Mouse (Mus musculus) midbrain, embryonic 16.5 days (tissue): Measurements from ENCODE around the gene Atp5k. TPM values are rescaled to one million over a fixed set of nuclear protein-coding genes. Genes with fewer than 3 reads are reported as not detected.

Experiments used
- ATAC-seq: fragments of 200-750 bp; cut with Nextera tagmentation; 2 replicates; pipeline ENCODE4 v1.8.0; 2017; ENCODE audit warnings: moderate TSS enrichment
- H3K27ac ChIP-seq: fragments of 300-500 bp; sonication (generic); 2 replicates; pipeline ENCODE4 v1.5.1; 2014; ENCODE audit warnings: mild to moderate bottlenecking, low read length, mixed read lengths
- H3K27me3 ChIP-seq: fragments of 300-500 bp; sonication (generic); 2 replicates; pipeline ENCODE4 v1.6.1; 2014; ENCODE audit warnings: low read depth, low read length, mixed read lengths; ENCODE audit not compliant: control insufficient read depth, insufficient read depth
- H3K36me3 ChIP-seq: fragments of 300-500 bp; sonication (generic); 2 replicates; pipeline ENCODE4 v1.6.1; 2014; ENCODE audit warnings: mild to moderate bottlenecking, low read length, moderate library complexity, mixed read lengths; ENCODE audit not compliant: control insufficient read depth, insufficient read depth
- H3K4me1 ChIP-seq: fragments of 300-500 bp; sonication (generic); 2 replicates; pipeline ENCODE4 v1.6.1; 2014; ENCODE audit warnings: mild to moderate bottlenecking, low read length, mixed read lengths; ENCODE audit not compliant: control insufficient read depth, insufficient read depth
- H3K4me2 ChIP-seq: fragments of 300-500 bp; sonication (generic); 2 replicates; pipeline ENCODE4 v1.6.1; 2014; ENCODE audit warnings: mild to moderate bottlenecking, low read length, mixed read lengths
- H3K4me3 ChIP-seq: fragments of 300-500 bp; sonication (generic); 2 replicates; pipeline ENCODE4 v1.5.1; 2014; ENCODE audit warnings: low read depth, mild to moderate bottlenecking, low read length, moderate library complexity, mixed read lengths
- H3K9ac ChIP-seq: fragments of 300-500 bp; sonication (generic); 2 replicates; pipeline ENCODE4 v1.6.1; 2014; ENCODE audit warnings: low read depth, low read length, mixed read lengths
- H3K9me3 ChIP-seq: fragments of 300-500 bp; sonication (generic); replicated peaks from 2 replicates; pipeline ENCODE4 v1.6.1; 2014; ENCODE audit warnings: mild to moderate bottlenecking, low read length, mixed read lengths; ENCODE audit not compliant: control insufficient read depth, poor library complexity, severe bottlenecking
- WGBS: fragments of 180-500 bp; shearing (Covaris S2); extraction: QIAGEN DNeasy Blood & Tissue Kit; methylation state at CpG from one replicate; pipeline ENCODE4 v1.1.7; 2014; 5-methylcytosine and 5-hydroxymethylcytosine counted together
- polyA plus RNA-seq: library from polyadenylated mRNA; unstranded; fragments of >200 nt; fragmentation: Nextera tagmentation; extraction: Ambion mirVana; gene quantifications from 2 replicates; pipeline ENCODE4 v1.2.1, GENCODE M21; 2015

The Atp5k gene
- polyA plus RNA-seq, 1 experiment from 2014 or later, result 350 TPM

- H3K27me3 ChIP-seq, result no peaks in the 10 kb centered on the region
- no peak overlapping the region for H3K9ac ChIP-seq
- no peak overlapping the region for H3K4me3 ChIP-seq
- no peaks in the 10 kb centered on the region for H3K9me3 ChIP-seq
- H3K36me3 ChIP-seq, result no peaks in the 10 kb centered on the region
- no peak for ATAC-seq
- 92% methylated on average over 1 of the region's 1 CpGs for WGBS
- H3K27ac ChIP-seq, result no peak overlapping the region
- no peaks in the 10 kb centered on the region for H3K4me1 ChIP-seq
- H3K4me2 ChIP-seq, result no peak overlapping the region
Measured at GRCm38 (mm10) chr5:108405460-108405859, 28.8 kb downstream of the Atp5k start.

GRCm38 (mm10) chr5:108403453-108403852 lies 30.8 kb downstream of the Atp5k start:
- Histone ChIP-seq H3K9ac (no peak overlapping the region), H3K27ac (no peak overlapping the region), H3K27me3 (no peaks in the 10 kb centered on the region), H3K36me3 (no peaks in the 10 kb centered on the region), H3K4me2 (no peak overlapping the region), H3K9me3 (no peaks in the 10 kb centered on the region), H3K4me3 (no peak overlapping the region), H3K4me1 (no peaks in the 10 kb centered on the region)
- WGBS, result 80% methylated on average over 4 of the region's 4 CpGs
- no peak for ATAC-seq

GRCm38 (mm10) chr5:108389744-108390143 lies 44.5 kb downstream of the Atp5k start:
- no peak for ATAC-seq
- 70% methylated on average over 3 of the region's 3 CpGs for WGBS
- no peak overlapping the region for H3K9ac ChIP-seq

DNA sequence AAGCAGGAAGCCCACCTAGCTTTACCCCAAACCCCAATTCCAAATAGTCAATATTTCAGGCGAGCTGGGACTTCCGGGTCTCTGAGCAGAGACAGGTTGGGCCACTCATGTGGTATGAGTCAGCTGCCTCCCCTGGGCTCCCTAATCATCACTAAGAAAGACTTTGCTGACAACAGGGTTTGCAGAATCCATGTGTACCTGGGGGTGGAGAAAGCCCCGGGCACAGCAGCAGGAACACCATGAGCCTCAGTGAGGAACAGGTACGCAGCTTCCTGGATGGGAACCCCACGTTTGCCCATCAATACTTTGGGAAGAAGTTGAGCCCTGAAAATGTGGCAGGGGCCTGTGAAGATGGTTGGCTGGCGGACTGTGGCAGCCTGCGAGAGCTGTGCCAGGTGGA lies 46.0 kb downstream of the Atp5k start, which contains the start of gene Pde6b:
Gene Pde6b (plus strand): TSS at position 191 of the 400 bp plus-strand sequence.
- Histone ChIP-seq H3K9me3 (no peaks in the 10 kb centered on the region), H3K9ac (no peak within 1 kb of the TSS), H3K27ac (no peak within 1 kb of the TSS), H3K27me3 (no peaks in the 10 kb centered on the region), H3K36me3 (no peaks in the 10 kb centered on the region), H3K4me2 (no peak within 1 kb of the TSS), H3K4me3 (no peak within 1 kb of the TSS), H3K4me1 (no peaks in the 10 kb centered on the region)
- WGBS, result 76% methylated on average over 7 of the region's 7 CpGs
- ATAC-seq, result no peak

More at GRCm38 (mm10) chr5:108389744-108390143, 44.5 kb downstream of the Atp5k start:
- Histone ChIP-seq H3K27ac (no peak overlapping the region), H3K4me2 (no peak overlapping the region), H3K4me1 (no peaks in the 10 kb centered on the region), H3K36me3 (no peaks in the 10 kb centered on the region), H3K27me3 (no peaks in the 10 kb centered on the region), H3K9me3 (no peaks in the 10 kb centered on the region), H3K4me3 (no peak overlapping the region)

DNA sequence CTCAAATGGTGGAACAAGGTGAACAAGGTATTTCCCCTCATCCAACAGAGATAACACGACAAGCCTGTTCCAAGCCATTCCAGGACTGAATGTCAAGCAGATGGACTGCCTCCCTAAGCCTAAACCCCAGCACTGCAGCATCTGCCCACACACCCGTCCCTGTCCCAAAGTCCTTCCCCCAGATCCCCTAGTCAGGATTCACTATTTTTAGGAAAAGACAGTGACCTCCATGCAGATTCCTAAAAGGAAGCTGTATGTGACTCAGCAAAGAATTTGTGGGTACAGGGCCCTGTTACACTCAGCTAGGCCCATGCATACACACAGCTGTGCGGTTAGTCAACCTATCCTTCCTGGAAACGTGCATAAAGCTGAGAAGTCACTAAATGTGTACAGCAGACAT lies 47.8 kb downstream of the Atp5k start:
- Histone ChIP-seq H3K4me3 (no peak overlapping the region), H3K9me3 (0 out of 2 replicates have a peak, but pooled peaks cover 2% of the 10 kb centered on the region), H3K36me3 (no peaks in the 10 kb centered on the region), H3K4me2 (no peak overlapping the region), H3K9ac (no peak overlapping the region), H3K27me3 (no peaks in the 10 kb centered on the region), H3K4me1 (no peaks in the 10 kb centered on the region), H3K27ac (no peak overlapping the region)
- WGBS, result 68% methylated on average over 4 of the region's 4 CpGs
- ATAC-seq, result no peak

DNA sequence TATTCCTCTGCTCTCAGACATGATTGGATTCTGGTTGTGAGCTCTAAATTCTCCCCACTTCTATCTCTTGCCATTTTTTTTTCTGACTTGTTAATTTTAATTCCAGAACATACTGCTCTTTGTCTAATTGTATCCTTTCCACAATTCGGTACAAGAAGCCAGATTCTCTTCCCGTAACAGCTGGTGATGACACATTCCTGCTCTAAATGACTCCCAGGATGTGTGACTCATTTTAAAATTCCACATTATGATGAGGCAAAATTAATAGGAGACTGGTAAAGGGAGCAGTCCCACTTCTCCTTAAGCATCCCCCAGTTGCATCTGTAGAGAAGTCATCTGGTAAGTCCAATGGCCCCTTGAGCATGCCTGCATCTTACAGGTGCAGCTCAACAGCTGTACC lies 48.6 kb downstream of the Atp5k start:
- H3K36me3 ChIP-seq, result no peaks in the 10 kb centered on the region
- no peaks in the 10 kb centered on the region for H3K4me1 ChIP-seq
- WGBS, result 86% methylated on average over 2 of the region's 2 CpGs
- H3K27ac ChIP-seq, result no peak overlapping the region
- 0 out of 2 replicates have a peak, but pooled peaks cover 2% of the 10 kb centered on the region for H3K9me3 ChIP-seq
- no peak overlapping the region for H3K9ac ChIP-seq
- no peaks in the 10 kb centered on the region for H3K27me3 ChIP-seq
- no peak for ATAC-seq
- H3K4me2 ChIP-seq, result no peak overlapping the region
- no peak overlapping the region for H3K4me3 ChIP-seq

Other genes starting within 250 kb of the Atp5k start
- 46.4 and 50.9 TPM in 2 replicates for gene Dr1, start 165.6 kb downstream of the Atp5k start, polyA plus RNA-seq
- gene Pigg, start 121.8 kb downstream of the Atp5k start, polyA plus RNA-seq, result 5.5 and 6.6 TPM in 2 replicates
- gene Gm42517, start 66.5 kb downstream of the Atp5k start, polyA plus RNA-seq, result 2.2 and 2.6 TPM in 2 replicates
- gene Pde6b, start 46.1 kb downstream of the Atp5k start, polyA plus RNA-seq, result 0.30 and 0.57 TPM in 2 replicates
- 0.14 and 0.21 TPM in 2 replicates for gene Mfsd7a, start 14.4 kb upstream of the Atp5k start, polyA plus RNA-seq
- 25.7 and 27.5 TPM in 2 replicates for gene Pcgf3, start 26.8 kb upstream of the Atp5k start, polyA plus RNA-seq
- 70.7 and 88.6 TPM in 2 replicates for gene Cplx1, start 115.6 kb upstream of the Atp5k start, polyA plus RNA-seq
- gene Gak, start 195.3 kb upstream of the Atp5k start, polyA plus RNA-seq, result 55.9 and 57.4 TPM in 2 replicates
- gene Tmem175, start 195.3 kb upstream of the Atp5k start, polyA plus RNA-seq, result 22.0 and 25.1 TPM in 2 replicates
- 13.1 and 14.4 TPM in 2 replicates for gene Idua, start 225.9 kb upstream of the Atp5k start, polyA plus RNA-seq
- 33.0 and 36.9 TPM in 2 replicates for gene Dgkq, start 235.2 kb upstream of the Atp5k start, polyA plus RNA-seq
- gene Slc26a1, start 241.1 kb upstream of the Atp5k start, polyA plus RNA-seq, result 4.3 and 4.4 TPM in 2 replicates